Mouse (Mus musculus) layer of hippocampus, postnatal 36 days (tissue): ENCODE measurements around the gene Gm3404. TPM values are rescaled to one million over a fixed set of nuclear protein-coding genes. Genes with fewer than 3 reads are reported as not detected.
"Not testable (repeated sequence)": the region's sequence is repeated elsewhere in the genome, so short reads cannot be mapped to it uniquely, and the experiment has no call there.

Source experiments
- DNase-seq, 2 experiments: peaks; one replicate each; pipeline ENCODE4 v3.0.0; 2022
- total RNA-seq, 2 experiments: library from RNA; stranded (reverse); gene quantifications; 2 replicates each; pipeline ENCODE4 v1.2.3; 2021

The Gm3404 gene
- not detected for total RNA-seq

DNA sequence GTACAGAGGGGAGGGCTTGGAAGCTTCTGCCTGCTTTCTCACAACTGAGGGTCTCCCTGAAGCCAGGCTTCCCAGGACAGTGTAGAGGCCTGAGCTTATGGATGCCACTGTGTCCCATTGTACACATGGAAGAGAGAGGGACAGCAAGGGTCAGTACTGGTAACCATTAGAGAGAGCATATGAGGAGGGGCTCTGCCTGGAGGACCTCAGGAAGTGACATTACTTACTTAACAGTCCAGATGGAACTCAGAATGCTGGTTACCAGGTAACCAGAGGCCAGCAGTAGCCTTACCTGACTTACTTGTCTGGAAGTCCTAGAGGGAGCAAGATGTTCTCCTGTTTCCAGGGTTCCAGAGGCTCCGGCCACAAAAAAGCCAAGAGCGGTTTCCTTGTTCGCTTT, at the start of gene Gm3404:
TSS of gene Gm3404 (plus strand) at position 301 of the 400 bp plus-strand sequence.
- not testable (repeated sequence) for DNase-seq

DNA sequence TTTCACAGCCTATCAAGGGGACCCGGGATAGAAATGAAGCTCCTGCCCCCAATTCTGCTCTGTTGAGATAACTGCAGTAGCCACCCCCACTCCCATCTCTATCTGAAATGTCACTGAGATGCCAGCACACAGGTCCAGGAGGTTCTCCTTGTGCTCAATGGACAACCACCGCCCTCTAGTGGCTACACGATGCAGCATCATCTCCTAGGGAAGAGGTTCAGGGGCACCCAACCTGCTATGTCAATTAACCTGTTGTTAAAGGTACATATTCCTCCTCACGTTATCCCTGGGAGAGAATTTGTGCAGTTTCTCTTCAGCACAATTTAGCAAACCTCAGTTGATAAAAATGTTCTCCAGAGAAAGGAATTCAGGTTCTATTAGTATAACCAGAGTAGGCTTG, 46.0 kb upstream of the Gm3404 start:
- DNase-seq = peak; percentile 38 to 55

DNA sequence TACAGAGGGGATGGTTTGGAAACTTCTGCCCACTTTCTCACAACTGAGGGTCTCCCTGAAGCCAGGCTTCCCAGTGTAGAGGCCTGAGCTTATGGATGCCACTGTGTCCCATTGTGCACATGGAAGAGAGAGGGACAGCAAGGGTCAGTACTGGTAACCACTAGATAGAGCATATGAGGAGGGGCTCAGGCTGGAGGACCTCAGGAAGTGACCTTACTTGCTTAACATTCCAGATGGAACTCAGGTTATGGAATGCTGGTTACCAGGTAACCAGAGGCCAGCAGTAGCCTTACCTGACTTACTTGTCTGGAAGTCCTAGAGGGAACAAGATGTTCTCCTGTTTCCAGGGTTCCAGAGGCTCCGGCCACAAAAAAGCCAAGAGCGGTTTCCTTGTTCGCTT, 43.9 kb upstream of the Gm3404 start, which contains the start of gene Gm6408:
TSS of gene Gm6408 (plus strand) at position 301 of the 400 bp plus-strand sequence.
- not testable (repeated sequence) for DNase-seq

DNA sequence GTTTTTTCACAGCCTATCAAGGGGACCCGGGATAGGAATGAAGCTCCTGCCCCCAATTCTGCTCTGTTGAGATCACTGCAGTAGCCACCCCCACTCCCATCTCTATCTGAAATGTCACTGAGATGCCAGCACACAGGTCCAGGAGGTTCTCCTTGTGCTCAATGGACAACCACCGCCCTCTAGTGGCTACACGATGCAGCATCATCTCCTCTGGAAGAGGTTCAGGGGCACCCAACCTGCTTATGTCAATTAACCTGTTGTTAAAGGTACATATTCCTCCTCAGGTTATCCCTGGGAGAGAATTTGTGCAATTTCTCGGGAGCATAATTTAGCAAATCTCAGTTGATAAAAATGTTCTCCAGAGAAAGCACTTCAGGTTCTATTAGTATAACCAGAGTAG, 36.6 kb upstream of the Gm3404 start:
- peak in 1 of 2 experiments; percentile 23 for DNase-seq

DNA sequence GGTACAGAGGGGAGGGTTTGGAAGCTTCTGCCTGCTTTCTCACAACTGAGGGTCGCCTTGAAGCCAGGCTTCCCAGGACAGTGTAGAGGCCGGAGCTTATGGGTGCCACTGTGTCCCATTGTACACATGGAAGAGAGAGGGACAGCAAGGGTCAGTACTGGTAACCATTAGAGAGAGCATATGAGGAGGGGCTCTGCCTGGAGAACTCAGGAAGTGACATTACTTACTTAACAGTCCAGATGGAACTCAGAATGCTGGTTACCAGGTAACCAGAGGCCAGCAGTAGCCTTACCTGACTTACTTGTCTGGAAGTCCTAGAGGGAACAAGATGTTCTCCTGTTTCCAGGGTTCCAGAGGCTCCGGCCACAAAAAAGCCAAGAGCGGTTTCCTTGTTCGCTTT, 34.5 kb upstream of the Gm3404 start, which contains the start of gene Gm6370:
TSS of gene Gm6370 (plus strand) at position 301 of the 400 bp plus-strand sequence.
- DNase-seq = not testable (repeated sequence)

DNA sequence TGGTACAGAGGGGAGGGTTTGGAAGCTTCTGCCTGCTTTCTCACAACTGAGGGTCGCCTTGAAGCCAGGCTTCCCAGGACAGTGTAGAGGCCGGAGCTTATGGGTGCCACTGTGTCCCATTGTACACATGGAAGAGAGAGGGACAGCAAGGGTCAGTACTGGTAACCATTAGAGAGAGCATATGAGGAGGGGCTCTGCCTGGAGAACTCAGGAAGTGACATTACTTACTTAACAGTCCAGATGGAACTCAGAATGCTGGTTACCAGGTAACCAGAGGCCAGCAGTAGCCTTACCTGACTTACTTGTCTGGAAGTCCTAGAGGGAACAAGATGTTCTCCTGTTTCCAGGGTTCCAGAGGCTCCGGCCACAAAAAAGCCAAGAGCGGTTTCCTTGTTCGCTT, 23.5 kb upstream of the Gm3404 start, which contains the start of gene 4930449I24Rik:
TSS of gene 4930449I24Rik (plus strand) at position 301 of the 400 bp plus-strand sequence.
- DNase-seq = not testable (repeated sequence)

DNA sequence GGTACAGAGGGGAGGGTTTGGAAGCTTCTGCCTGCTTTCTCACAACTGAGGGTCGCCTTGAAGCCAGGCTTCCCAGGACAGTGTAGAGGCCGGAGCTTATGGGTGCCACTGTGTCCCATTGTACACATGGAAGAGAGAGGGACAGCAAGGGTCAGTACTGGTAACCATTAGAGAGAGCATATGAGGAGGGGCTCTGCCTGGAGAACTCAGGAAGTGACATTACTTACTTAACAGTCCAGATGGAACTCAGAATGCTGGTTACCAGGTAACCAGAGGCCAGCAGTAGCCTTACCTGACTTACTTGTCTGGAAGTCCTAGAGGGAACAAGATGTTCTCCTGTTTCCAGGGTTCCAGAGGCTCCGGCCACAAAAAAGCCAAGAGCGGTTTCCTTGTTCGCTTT, 11.8 kb upstream of the Gm3404 start, which contains the start of gene Gm3402:
TSS of gene Gm3402 (plus strand) at position 301 of the 400 bp plus-strand sequence.
- DNase-seq = not testable (repeated sequence)

DNA sequence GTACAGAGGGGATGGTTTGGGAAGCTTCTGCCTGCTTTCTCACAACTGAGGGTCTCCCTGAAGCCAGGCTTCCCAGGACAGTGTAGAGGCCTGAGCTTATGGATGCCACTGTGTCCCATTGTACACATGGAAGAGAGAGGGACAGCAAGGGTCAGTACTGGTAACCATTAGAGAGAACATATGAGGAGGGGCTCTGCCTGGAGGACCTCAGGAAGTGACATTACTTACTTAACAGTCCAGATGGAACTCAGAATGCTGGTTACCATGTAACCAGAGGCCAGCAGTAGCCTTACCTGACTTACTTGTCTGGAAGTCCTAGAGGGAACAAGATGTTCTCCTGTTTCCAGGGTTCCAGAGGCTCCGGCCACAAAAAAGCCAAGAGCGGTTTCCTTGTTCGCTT, 11.7 kb downstream of the Gm3404 start, which contains the start of gene Gm3409:
TSS of gene Gm3409 (plus strand) at position 301 of the 400 bp plus-strand sequence.
- DNase-seq = not testable (repeated sequence)

DNA sequence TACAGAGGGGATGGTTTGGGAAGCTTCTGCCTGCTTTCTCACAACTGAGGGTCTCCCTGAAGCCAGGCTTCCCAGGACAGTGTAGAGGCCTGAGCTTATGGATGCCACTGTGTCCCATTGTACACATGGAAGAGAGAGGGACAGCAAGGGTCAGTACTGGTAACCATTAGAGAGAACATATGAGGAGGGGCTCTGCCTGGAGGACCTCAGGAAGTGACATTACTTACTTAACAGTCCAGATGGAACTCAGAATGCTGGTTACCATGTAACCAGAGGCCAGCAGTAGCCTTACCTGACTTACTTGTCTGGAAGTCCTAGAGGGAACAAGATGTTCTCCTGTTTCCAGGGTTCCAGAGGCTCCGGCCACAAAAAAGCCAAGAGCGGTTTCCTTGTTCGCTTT, 30.2 kb downstream of the Gm3404 start, which contains the start of gene Gm3415:
TSS of gene Gm3415 (plus strand) at position 301 of the 400 bp plus-strand sequence.
- DNase-seq = not testable (repeated sequence)

DNA sequence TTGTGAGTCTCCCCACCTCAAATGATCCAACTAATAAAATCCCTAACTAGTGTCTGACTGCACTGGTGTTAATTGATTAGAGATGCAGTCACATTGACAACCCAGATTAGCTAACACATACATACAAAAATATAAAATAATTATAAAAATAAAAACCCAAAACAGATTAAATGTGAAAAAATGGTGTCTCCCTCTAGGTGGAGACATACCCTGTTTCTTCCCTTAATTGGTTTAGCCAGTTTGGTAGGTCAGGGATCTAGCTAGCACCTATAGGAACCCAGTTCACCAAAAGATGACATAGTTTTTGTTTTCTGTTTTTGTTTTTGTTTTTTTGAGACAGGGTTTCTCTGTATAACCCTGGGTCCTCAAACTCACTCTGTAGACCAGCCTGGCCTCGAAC, 38.7 kb downstream of the Gm3404 start:
- DNase-seq = no peak

DNA sequence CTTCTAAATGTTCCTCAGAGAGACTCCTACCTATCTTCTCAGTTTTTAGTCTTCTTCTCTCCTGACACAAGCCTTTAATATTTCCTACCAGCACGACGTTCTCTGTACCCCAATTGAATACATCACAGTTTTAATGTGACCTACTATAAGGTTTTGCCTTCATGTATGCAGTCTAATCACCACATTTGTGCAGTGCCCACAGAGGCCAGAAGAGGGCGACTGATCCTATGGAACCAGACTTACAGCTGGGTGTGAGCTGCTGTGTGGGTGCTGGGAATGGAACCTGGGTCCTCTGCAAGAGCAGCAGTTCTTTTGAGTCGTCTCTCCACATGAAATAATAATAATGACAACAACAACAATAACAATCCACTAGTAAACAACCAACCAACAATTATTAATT, 41.5 kb downstream of the Gm3404 start:
- DNase-seq = no peak

DNA sequence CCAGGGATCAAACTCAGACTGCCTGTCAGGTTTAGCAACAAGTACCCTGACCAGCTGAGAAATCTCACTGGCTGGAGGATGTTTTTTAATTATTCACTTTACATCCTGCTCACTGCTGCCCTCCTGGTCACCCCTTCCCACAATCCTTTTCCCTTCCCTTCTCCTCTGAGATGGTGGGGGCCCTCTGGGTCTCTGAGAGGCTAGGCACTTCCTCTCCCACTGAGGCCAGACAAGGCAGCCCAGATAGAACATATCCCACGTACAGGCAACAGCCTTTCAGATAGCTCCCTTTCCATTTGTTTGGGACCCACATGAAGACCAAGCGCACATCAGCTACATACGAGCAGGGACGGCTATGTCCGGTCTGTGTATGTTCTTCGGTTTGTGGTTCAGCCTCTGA, 44.6 kb downstream of the Gm3404 start:
- DNase-seq = not testable (repeated sequence)

DNA sequence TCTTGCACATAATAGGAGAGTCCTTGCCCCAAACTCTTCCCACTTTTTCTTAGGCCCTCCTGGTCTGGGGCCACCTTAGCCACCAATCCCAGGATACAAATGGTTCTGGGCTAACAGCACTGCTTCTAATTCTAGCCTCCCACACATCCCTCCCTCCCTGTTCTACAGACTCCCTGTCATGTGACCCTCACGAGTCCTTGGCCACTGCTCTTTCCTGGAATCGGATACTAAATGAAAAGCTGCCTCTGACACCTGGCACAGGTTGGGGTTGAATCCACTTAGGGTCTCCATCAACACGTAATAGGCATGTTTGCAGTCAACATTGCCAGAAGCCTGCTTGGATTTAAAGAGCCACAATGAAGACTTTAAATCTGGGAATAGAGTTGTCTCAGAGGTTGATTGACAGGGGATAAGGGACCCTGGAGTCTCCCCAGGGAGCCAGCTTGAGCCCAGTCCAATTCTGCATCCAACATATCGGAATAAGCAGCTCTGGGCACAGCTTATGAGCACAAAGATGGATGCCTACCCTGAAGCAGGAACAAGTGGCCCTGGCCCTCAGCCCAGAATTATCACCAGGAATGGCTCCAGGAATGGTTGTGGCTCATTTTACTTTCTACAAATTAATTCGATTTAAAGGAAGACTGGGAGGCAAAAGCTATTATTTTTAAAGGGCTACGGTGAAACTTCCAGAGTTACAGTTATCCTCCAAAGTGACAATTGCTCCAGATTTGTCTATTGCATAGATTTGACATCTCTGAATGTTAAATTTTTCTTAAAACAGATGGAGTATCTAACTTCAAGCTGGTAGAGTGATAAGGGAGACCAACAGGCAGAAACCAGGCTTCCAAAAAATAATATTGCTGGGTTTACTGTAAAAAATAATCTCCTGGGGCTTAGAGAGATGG, 46.5 kb downstream of the Gm3404 start:
- DNase-seq = peak; percentile 75

DNA sequence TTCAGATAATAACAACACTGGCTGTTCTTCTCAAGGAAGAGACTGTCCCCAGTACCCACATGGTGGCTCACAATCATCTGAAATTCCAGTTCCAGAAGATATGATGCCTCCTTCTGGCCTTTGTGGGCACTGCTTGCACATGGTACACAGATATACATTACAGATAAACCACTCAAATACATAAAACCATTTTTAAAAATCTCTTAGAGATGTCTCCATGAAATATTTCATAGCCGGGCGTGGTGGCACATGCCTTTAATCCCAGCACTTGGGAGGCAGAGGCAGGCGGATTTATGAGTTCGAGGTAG, 47.1 kb downstream of the Gm3404 start:
- DNase-seq = not testable (repeated sequence)

DNA sequence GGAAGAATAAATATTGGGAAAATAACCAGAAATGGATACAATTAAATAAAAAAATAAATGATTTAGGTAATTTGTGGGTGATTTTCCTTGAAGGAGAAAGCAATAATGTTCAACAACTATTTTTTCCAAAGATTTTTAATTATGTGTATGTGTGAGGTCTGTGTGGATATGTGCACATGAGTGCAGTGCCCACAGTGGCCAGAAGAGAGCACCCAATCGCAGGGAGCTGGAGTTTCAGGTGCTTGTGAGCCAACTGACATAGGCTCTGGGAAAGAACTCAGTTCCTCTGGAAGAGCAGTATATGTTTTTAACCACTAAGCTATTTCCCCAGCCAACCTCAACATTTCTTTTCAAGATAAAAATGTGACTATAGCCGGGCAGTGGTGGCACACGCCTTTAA, 51.1 kb downstream of the Gm3404 start:
- no peak for DNase-seq

Other genes with a start within 250 kb of the Gm3404 start
- 100 to 1,000 TPM; 104 to 106 TPM for gene Wasf3, start 140.8 kb upstream of the Gm3404 start, total RNA-seq
- not detected for gene Gm6408, start 43.8 kb upstream of the Gm3404 start, total RNA-seq
- not detected for gene Gm6370, start 34.4 kb upstream of the Gm3404 start, total RNA-seq
- not detected for gene 4930449I24Rik, start 23.4 kb upstream of the Gm3404 start, total RNA-seq
- not detected for gene Gm3402, start 11.7 kb upstream of the Gm3404 start, total RNA-seq
- gene Gm3409, start 11.8 kb downstream of the Gm3404 start, total RNA-seq = not detected
- gene Gm3415, start 30.3 kb downstream of the Gm3404 start, total RNA-seq = not detected
- gene Gpr12, start 59.4 kb downstream of the Gm3404 start, total RNA-seq = 10 to 100 TPM; 37.6 to 38.1 TPM